Mouse (Mus musculus) ES-E14 (cell line): ENCODE results near the gene Foxn3.

Experiments used
- CHD2 ChIP-seq: IDR thresholded peaks from 2 replicates; pipeline ENCODE4 v1.6.1; 2014; ENCODE audit warnings: mild to moderate bottlenecking, low read depth, low read length, inconsistent platforms
- HCFC1 ChIP-seq: IDR thresholded peaks from 2 replicates; pipeline ENCODE4 v1.6.1; 2012; ENCODE audit warnings: low read length, inconsistent platforms, borderline replicate concordance; ENCODE audit not compliant: insufficient read depth
- MAFK ChIP-seq: IDR thresholded peaks from 2 replicates; pipeline ENCODE4 v1.6.1; 2014; ENCODE audit warnings: mild to moderate bottlenecking, low read depth, low read length, inconsistent platforms; ENCODE audit not compliant: insufficient read depth
- ZC3H11A ChIP-seq: IDR thresholded peaks from 2 replicates; pipeline ENCODE4 v1.6.1; 2012; ENCODE audit warnings: low read depth, mild to moderate bottlenecking, inconsistent platforms, low read length, borderline replicate concordance
- ZNF384 ChIP-seq: IDR thresholded peaks from 2 replicates; pipeline ENCODE4 v1.6.1; 2012; ENCODE audit warnings: low read depth, low read length, inconsistent platforms

- TF ChIP-seq MAFK (no peak), ZC3H11A (no peak), HCFC1 (no peak), ZNF384 (no peak), CHD2 (no peak)
These were observed 276.3 kb downstream of the Foxn3 start for GRCm38 (mm10) chr12:99287081-99287480.
